Mouse (Mus musculus): ENCODE data around the gene Sult1d1. TPM values are rescaled to one million over a fixed set of nuclear protein-coding genes. Genes with fewer than 3 reads are reported as not detected.
"Not testable (repeated sequence)": the region's sequence is repeated elsewhere in the genome, so short reads cannot be mapped to it uniquely, and the experiment has no call there.

Gene Sult1d1
- total RNA-seq (2015), result not detected in 2 replicates
- total RNA-seq (2017), result not detected in 2 replicates

- no peak for ATAC-seq (replicated peaks; ENCODE audit: poor library complexity)
Measured at GRCm38 (mm10) chr5:87568845-87569244, at the start of gene Sult1d1. Gene Sult1d1 (minus strand): TSS chr5:87569027.

DNA sequence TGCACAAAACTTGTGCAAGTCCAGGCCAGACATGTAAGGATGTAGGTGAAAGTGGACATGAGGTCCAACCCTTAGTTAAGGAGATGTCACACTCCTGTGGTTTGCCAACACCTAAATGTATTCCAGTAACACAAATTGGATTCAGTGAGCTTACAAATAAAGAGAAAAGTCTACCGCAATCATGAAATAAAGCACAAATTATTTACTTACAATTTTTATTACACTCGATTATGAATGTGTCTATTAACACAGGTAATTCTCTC lies 46.2 kb upstream of the Sult1d1 start:
- no peak for ATAC-seq (replicated peaks; ENCODE audit: poor library complexity)

DNA sequence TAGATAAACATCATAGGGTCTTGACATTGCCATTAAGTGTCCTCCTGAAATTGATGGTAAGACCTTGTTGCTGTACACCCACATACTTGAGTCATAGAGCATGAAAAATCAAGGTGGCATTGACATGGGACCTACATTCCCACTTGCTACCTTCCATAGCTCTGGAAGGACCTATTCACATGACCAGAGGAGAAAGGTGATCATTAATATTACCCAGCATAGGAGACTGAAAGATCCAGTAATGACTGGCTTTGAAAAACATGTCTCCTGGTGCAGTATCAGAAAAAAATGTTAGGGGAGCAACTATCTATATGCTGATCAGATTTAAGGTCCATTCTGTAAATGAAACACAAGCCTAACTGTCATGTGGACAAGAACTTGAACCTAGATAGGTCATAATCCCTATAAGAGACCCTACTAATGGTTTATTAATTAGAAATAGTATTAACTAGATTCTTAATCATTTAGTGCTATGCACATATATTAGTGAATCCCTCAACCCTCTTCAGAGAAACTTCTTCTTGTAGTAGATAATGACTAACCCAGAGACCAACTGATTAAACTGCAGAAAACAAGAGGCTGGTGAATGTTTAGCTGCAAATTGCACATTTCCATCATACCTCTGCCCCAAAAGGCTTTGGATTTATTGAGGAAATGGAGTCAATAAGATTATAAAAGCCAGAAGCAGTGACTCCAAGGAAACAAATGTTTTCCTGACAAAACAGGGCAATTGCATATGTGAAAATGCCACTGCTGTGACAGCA lies 45.7 kb upstream of the Sult1d1 start:
- ATAC-seq (replicated peaks; ENCODE audit: poor library complexity), result no peak

- ATAC-seq (replicated peaks; ENCODE audit: poor library complexity), result no peak
Measured at GRCm38 (mm10) chr5:87601018-87601417, 32.2 kb upstream of the Sult1d1 start.

DNA sequence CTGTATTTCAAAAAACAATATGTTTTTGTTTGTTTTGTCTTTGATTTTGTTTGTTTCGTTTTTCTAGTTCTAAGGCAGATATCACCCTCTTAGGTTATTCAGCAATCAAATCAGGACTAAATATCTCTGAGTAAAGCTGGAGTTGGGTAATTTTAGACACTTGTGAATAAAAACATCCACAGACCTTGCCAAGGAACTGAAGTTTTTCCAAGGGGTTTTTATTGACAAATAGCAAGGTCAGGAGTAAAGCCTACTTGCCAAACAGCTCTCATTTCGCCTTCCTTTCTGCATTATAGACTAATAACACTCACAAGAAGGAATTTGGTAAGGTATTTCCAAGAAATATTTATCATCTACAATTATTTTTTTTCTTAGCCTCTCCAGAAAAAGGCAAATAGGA lies 29.1 kb upstream of the Sult1d1 start:
- ATAC-seq (replicated peaks; ENCODE audit: poor library complexity), result no peak

DNA sequence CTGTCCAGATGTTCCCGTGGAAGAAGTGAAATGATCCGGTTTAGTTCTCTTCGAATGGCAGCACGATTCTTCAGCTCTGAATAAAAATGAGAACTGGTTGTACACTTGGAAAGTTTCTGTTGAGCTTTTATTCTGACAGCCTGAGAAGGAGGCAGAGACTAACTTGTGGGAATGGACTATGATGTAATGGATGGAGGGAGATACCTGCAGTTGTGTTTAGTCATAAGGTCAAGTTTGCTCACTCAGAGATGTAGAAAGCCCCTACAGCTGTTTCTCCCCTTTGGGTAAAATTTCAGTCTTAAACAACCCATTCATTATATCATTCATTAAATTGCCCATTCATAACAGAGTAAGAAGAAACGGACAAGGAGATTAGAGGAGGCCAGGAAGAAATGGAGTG lies 22.7 kb upstream of the Sult1d1 start, which contains the start of gene Sult1e1:
Gene Sult1e1, minus strand, starts transcription at position 101 of the 400 bp plus-strand sequence.
- no peak for ATAC-seq (replicated peaks; ENCODE audit: poor library complexity)

GRCm38 (mm10) chr5:87589916-87590315 lies 21.1 kb upstream of the Sult1d1 start:
- ATAC-seq (replicated peaks; ENCODE audit: poor library complexity), result no peak

- ATAC-seq (replicated peaks; ENCODE audit: poor library complexity), result no peak
Measured at GRCm38 (mm10) chr5:87580389-87580788, 11.6 kb upstream of the Sult1d1 start.

DNA sequence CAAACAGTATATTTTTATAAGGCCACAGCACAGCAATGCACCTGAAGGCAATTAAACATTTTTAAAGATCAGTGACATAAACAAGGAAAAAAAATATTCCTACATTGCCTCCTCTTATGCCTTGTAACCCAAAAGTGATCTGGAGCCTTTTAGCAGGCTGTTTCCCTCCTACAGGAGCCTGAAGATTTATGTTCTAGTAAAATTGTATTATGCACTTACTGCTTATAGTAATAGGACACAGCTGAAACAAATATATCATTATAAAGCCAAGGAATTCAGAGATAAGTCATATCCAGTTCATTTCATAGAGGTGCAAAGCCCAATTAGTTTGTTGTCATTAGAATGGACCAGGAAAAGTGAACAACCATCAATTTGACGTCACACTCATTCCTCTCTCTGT lies 5.3 kb upstream of the Sult1d1 start:
- ATAC-seq (replicated peaks; ENCODE audit: poor library complexity), result no peak

GRCm38 (mm10) chr5:87573490-87573889 lies 4.7 kb upstream of the Sult1d1 start:
- ATAC-seq (replicated peaks; ENCODE audit: poor library complexity), result no peak

DNA sequence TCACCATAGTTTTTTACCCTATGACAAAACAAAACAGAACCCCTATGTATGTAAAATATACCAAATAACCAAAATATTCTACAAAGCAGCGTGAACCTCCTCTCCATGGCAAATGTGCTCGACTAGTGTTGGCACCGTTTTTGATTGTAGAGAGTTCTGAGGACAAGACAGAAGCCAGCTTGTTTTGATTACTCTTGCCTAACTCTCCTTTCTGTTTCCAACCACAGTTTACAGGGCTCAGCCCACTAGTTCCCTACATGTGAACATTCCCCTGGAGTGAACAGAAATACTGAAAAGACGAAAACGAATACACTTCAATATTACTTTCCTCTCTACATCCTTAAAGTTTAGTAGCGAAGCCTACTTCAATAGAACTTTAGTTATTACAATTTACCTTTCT lies 4.0 kb upstream of the Sult1d1 start:
- ATAC-seq (replicated peaks; ENCODE audit: poor library complexity), result no peak

- no peak for ATAC-seq (replicated peaks; ENCODE audit: poor library complexity)
Measured at GRCm38 (mm10) chr5:87567306-87567705, 1.5 kb downstream of the Sult1d1 start.

DNA sequence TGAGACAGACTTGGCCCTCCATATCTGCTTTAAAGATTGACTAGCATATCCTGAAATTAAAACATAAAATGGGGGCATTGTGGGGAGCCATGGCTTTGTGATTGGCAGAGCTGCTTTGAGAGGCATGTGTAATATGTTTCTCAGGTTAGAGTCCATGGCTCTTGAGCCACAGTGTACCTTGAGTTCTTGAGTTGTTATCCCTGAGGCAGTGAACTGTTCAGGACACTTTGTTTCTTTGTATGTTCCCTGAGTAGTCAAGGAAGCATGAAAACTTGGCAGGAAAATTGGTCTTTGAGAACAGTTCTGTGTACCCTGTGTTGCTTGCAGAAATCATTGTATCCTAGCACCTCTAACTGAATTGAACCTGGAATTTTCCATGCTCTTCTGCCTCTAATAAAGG lies 5.9 kb downstream of the Sult1d1 start:
- no peak for ATAC-seq (replicated peaks; ENCODE audit: poor library complexity)

- ATAC-seq (replicated peaks; ENCODE audit: poor library complexity), result no peak
Measured at GRCm38 (mm10) chr5:87562526-87562925, 6.3 kb downstream of the Sult1d1 start.

DNA sequence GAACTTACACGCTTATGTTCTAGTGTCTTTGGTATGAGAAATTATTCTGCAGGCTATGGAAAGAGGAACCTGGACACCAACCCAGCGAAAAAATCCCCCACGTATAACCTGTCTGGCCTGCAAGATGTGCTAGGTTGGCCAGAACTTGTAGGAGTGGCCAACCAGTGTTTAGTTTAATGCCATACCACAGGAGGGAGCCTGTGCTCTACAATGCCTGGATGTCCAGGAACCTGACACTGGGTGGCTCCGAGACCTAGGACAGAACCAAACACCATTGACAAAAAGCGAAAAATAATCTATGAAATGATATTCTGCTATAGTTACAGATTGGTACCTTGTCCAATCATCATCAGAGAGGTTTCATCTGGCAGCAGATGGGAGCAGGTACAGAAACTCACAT lies 8.7 kb downstream of the Sult1d1 start:
- ATAC-seq (replicated peaks; ENCODE audit: poor library complexity), result no peak

GRCm38 (mm10) chr5:87550935-87551334 lies 17.9 kb downstream of the Sult1d1 start:
- no peak for ATAC-seq (replicated peaks; ENCODE audit: poor library complexity)

- ATAC-seq (replicated peaks; ENCODE audit: poor library complexity), result no peak
Measured at GRCm38 (mm10) chr5:87538111-87538510, 30.7 kb downstream of the Sult1d1 start, which contains the start of gene Sult1b1. Gene Sult1b1 (minus strand): TSS chr5:87538195.

DNA sequence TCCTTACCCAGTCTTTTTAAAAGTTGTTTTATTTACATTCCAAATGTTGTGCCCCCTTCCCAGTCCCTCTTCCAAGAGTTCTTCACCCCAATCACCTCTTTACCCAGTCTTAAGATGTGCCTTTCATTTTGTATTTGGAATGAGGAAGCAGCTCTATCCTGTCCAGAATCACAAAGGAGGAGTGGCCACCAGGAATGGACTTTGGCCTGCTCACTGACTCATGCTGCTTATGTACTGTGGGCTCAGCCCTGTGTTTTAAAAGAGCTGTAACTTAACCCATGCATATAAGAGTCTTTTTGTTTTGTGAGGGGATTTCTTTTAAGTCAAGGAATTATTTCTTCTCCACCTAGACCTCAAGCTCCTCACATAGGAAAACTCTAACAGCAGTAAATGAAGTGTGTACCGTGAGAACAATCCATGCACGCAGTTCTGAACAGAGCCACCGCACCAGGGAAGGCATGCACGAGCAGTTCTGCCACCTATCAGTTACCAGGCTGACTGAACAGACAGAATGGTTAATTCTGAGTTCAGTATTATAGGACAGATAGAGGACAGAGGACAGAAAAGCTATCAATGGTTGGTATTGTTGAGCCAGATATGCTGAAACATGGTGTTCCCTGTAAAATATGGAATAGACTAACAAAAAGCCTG lies 32.7 kb downstream of the Sult1d1 start:
- ATAC-seq (replicated peaks; ENCODE audit: poor library complexity), result no peak

GRCm38 (mm10) chr5:87532288-87532687 lies 36.5 kb downstream of the Sult1d1 start:
- no peak for ATAC-seq (replicated peaks; ENCODE audit: poor library complexity)

GRCm38 (mm10) chr5:87523561-87523960 lies 45.3 kb downstream of the Sult1d1 start:
- not testable (repeated sequence) for ATAC-seq (replicated peaks; ENCODE audit: poor library complexity)

GRCm38 (mm10) chr5:87505776-87506458 lies 62.9 kb downstream of the Sult1d1 start:
- no peak for ATAC-seq (replicated peaks; ENCODE audit: poor library complexity)
